Mouse (Mus musculus) spleen, adult 2 months (tissue): ENCODE measurements around the gene Prph2. TPM values are rescaled to one million over a fixed set of nuclear protein-coding genes. Genes with fewer than 3 reads are reported as not detected.

Source experiments
- DNase-seq, 2 experiments: peaks; one replicate each; pipeline versions ENCODE4 v3.0.0 to v3.0.0-alpha.2; 2012 to 2021; ENCODE audit warnings: low spot score in 2 of 2, low read depth in 1 of 2
- H3K27ac ChIP-seq: fragments of 200-500 bp; 2 replicates; pipeline ENCODE4 v1.5.1; 2012; ENCODE audit warnings: low read length, inconsistent platforms; ENCODE audit not compliant: insufficient read depth
- H3K27me3 ChIP-seq: fragments of 200-500 bp; 2 replicates; pipeline ENCODE4 v1.6.1; 2012; ENCODE audit warnings: mild to moderate bottlenecking, moderate library complexity, low read length, inconsistent platforms; ENCODE audit not compliant: control insufficient read depth, insufficient read depth
- H3K36me3 ChIP-seq: fragments of 200-500 bp; 2 replicates; pipeline ENCODE4 v1.6.1; 2012; ENCODE audit warnings: mild to moderate bottlenecking, low read length, inconsistent platforms; ENCODE audit not compliant: control insufficient read depth, insufficient read depth
- H3K4me1 ChIP-seq: fragments of 200-500 bp; 2 replicates; pipeline ENCODE4 v1.6.1; 2011; ENCODE audit warnings: inconsistent platforms; ENCODE audit not compliant: control insufficient read depth, insufficient read depth, insufficient read length
- H3K4me3 ChIP-seq: fragments of 200-500 bp; 2 replicates; pipeline ENCODE4 v1.5.1; 2011; ENCODE audit warnings: mild to moderate bottlenecking, inconsistent platforms; ENCODE audit not compliant: insufficient read depth, insufficient read length; ENCODE audit errors: extremely low read depth
- CTCF ChIP-seq: fragments of 200-500 bp; IDR thresholded peaks from 2 replicates; pipeline ENCODE4 v1.5.1; 2011; ENCODE audit warnings: mild to moderate bottlenecking, inconsistent platforms; ENCODE audit not compliant: insufficient read depth, insufficient read length, insufficient replicate concordance; ENCODE audit errors: extremely low read depth
- POLR2A ChIP-seq: fragments of 200-500 bp; IDR thresholded peaks from 2 replicates; pipeline ENCODE4 v1.6.1; 2011; ENCODE audit warnings: low read depth, low read length, inconsistent platforms
- WGBS: fragments of 180-500 bp; shearing (Covaris S2); methylation state at CpG from one replicate; pipeline ENCODE4 v1.1.7; 2018; 5-methylcytosine and 5-hydroxymethylcytosine counted together
- polyA plus RNA-seq: library from polyadenylated mRNA; depleted of rRNA; stranded (reverse); fragments of >200 nt; gene quantifications from 2 replicates; pipeline ENCODE4 v1.2.3, GENCODE M21; 2012

The Prph2 gene
- polyA plus RNA-seq, 1 experiment, result not detected

GRCm38 (mm10) chr17:46920855-46921254 is 10.6 kb downstream of the Prph2 start:
- Histone ChIP-seq H3K27ac (no peak overlapping the region), H3K4me1 (no peaks in the 10 kb centered on the region), H3K4me3 (no peak overlapping the region), H3K27me3 (no peaks in the 10 kb centered on the region), H3K36me3 (no peaks in the 10 kb centered on the region)
- DNase-seq, result no peak
- 67% methylated on average over 6 of the region's 6 CpGs for WGBS
- TF ChIP-seq POLR2A (no peak), CTCF (no peak)

GRCm38 (mm10) chr17:46926192-46926591 is 15.9 kb downstream of the Prph2 start:
- H3K4me3 ChIP-seq, result no peak overlapping the region
- H3K36me3 ChIP-seq, result peaks cover 20% of the 10 kb centered on the region
- H3K27ac ChIP-seq, result no peak overlapping the region
- WGBS, result 82% methylated on average over 6 of the region's 6 CpGs
- TF ChIP-seq CTCF (no peak), POLR2A (no peak)
- no peaks in the 10 kb centered on the region for H3K4me1 ChIP-seq
- DNase-seq, result no peak
- no peaks in the 10 kb centered on the region for H3K27me3 ChIP-seq

DNA sequence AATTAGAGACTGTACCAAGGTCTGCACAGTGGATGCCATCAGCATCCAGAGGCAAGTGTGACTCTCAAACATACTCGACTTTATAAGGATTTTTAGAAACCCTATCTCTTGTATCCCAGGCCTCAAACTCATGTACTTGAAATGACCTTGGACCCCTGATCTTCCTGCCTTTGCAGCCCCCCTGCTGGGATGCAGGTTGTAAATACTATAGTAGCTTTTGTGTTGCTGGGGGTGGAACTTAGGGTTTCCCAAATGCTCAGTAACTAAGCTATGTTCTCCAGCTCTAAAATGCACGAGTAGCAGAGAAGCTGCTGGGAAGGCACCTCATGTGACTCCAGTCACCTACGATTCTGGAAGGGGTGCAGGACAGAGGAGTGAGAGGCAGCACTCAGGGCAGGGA is 16.7 kb downstream of the Prph2 start:
- no peaks in the 10 kb centered on the region for H3K27me3 ChIP-seq
- peaks cover 27% of the 10 kb centered on the region for H3K36me3 ChIP-seq
- DNase-seq, result no peak
- no peak for TF ChIP-seq POLR2A
- TF ChIP-seq CTCF, result no peak
- no peak overlapping the region for H3K27ac ChIP-seq
- H3K4me1 ChIP-seq, result no peaks in the 10 kb centered on the region
- 82% methylated on average over 3 of the region's 3 CpGs for WGBS
- no peak overlapping the region for H3K4me3 ChIP-seq

- Histone ChIP-seq H3K36me3 (peaks cover 35% of the 10 kb centered on the region), H3K27ac (no peak overlapping the region), H3K4me1 (no peaks in the 10 kb centered on the region), H3K4me3 (no peak overlapping the region), H3K27me3 (no peaks in the 10 kb centered on the region)
- no peak for TF ChIP-seq POLR2A
- TF ChIP-seq CTCF, result no peak
- 96% methylated on average over 5 of the region's 5 CpGs for WGBS
- DNase-seq, result no peak
Observed at GRCm38 (mm10) chr17:46927781-46928180, 17.5 kb downstream of the Prph2 start.

DNA sequence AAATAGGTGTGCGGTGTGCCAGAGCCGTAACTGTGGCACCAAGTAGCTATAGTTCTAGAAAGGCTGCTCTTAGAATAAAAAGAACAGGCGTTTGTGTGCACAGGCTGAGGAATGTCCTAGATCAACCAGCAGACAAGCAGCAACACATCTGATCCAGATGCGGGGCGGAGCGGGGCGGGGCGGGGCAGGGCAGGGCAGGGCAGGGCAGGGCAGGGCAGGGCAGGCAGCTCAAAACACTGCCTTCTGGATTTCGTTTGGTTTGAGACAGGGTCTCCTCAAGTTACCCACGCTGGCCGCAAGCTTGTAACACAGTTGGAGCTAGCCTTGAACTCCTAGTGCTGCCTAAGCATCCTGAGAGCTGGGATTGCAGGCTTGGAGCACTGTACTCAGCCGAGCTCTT is 19.0 kb downstream of the Prph2 start:
- peaks cover 49% of the 10 kb centered on the region for H3K36me3 ChIP-seq
- no peaks in the 10 kb centered on the region for H3K27me3 ChIP-seq
- WGBS, result 90% methylated on average over 12 of the region's 12 CpGs
- H3K27ac ChIP-seq, result no peak overlapping the region
- no peak overlapping the region for H3K4me3 ChIP-seq
- no peak for DNase-seq
- H3K4me1 ChIP-seq, result no peaks in the 10 kb centered on the region
- TF ChIP-seq POLR2A (no peak), CTCF (no peak)

GRCm38 (mm10) chr17:46929897-46930296 is 19.6 kb downstream of the Prph2 start:
- 90% methylated on average over 7 of the region's 7 CpGs for WGBS
- Histone ChIP-seq H3K4me1 (no peaks in the 10 kb centered on the region), H3K27ac (no peak overlapping the region), H3K27me3 (no peaks in the 10 kb centered on the region), H3K4me3 (no peak overlapping the region), H3K36me3 (peaks cover 54% of the 10 kb centered on the region)
- DNase-seq, result no peak
- TF ChIP-seq POLR2A (no peak), CTCF (no peak)

DNA sequence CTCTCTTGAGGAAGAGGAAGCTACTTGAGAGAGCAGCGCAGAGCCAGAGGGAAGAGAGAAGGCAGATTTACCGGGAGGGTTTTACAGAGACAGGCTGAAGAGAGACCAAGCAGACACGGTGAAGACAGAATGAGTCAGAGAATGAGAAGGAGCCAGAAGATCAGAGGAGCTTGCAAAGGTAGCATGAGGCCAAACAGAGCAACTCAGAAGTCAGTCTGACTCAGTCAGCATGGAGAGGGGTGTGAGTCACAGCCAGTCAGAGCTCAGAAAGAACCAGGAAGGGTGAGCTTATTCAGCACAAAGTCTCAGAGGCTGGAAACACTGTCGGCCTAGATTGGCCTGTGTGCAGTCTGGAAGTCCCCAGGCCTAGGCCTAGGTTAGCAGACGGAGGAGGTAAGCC is 22.7 kb downstream of the Prph2 start:
- Histone ChIP-seq H3K36me3 (peaks cover 74% of the 10 kb centered on the region), H3K4me1 (no peaks in the 10 kb centered on the region), H3K27ac (no peak overlapping the region), H3K27me3 (no peaks in the 10 kb centered on the region), H3K4me3 (no peak overlapping the region)
- 96% methylated on average over 5 of the region's 5 CpGs for WGBS
- DNase-seq, result no peak
- no peak for TF ChIP-seq POLR2A
